Mouse (Mus musculus) adrenal gland, postnatal 36 days (tissue): ENCODE measurements around the gene Zfp212. TPM values are rescaled to one million over a fixed set of nuclear protein-coding genes. Genes with fewer than 3 reads are reported as not detected.

ENCODE experiments used
- DNase-seq, 2 experiments: peaks; one replicate each; pipeline ENCODE4 v3.0.0; 2021; ENCODE audit warnings: mixed read lengths in 1 of 2
- long read RNA-seq, 2 experiments: library from polyadenylated mRNA; stranded (forward); transcript quantifications; one replicate each; pipeline ENCODE4 v2.0.0; 2021; ENCODE audit warnings: borderline sequencing depth in 2 of 2
- total RNA-seq, 2 experiments: library from RNA; stranded (reverse); gene quantifications; 2 replicates each; pipeline ENCODE4 v1.2.3; 2021

The Zfp212 gene
- total RNA-seq = 10 to 100 TPM; 14.7 to 15.2 TPM
- long read RNA-seq, experiment 1, transcript Zfp212-201 (5 exons, 2,801 nt) = major isoform, 26 of 38 reads
- long read RNA-seq, experiment 1, partial matches to known transcripts = 6 of 38 reads
- long read RNA-seq, experiment 1, other reads (novel, unspliced or antisense) = 6 of 38 reads
- long read RNA-seq, experiment 2, partial matches to known transcripts = 0 of 7 reads
- long read RNA-seq, experiment 2, other reads (novel, unspliced or antisense) = 3 of 7 reads

DNA sequence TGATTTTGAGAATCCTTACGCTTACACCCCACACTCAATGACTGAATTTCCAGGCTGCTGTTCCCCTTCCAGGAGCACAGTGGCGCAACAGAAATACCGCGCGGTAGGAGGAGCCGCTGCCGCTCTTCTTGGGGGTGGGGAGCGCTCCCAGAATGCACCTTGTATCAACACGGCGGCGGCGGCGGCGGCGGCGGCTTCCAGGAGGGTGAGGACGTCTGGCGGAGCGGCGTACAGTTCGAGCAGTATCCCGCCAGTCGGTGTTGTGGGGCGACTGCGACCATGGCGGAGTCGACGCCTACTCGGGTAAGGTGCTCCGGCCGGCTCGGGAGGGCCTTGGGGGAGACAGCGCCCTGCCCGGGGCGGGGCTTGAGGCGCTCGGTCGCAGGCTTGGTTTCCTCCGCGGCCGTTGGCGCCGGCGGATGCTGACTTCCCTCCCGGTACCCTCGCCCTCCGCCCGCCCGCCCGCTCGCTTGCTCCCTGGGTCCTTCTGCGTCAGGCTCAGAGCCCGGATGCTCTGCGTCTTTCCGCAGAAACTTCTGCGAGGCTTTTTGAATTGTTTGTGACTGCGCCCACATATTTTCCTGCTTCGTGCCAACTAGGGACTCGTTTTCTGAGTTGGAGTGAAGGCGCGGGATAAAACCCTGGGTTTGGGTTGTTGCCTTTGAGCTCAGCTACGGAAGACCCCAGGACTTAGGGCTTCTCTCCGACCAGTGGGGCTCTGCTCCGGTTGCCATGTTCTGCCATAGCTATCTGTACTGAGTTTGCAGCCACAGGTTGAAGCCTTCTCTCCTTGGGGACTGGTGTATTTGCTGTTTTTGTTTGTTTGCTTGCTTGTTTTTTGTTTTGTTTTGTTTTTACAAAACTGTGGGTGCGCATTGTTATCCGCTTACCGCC lies at the start of gene Zfp212:
TSS of gene Zfp212 (plus strand) at position 30 of the 894 bp plus-strand sequence.
- peak; percentile 90 to 92 for DNase-seq

- DNase-seq = no peak
Observed at GRCm38 (mm10) chr6:47872266-47872665, 48.0 kb upstream of the Zfp212 start.

GRCm38 (mm10) chr6:47877058-47877457 lies 43.2 kb upstream of the Zfp212 start, which contains the start of gene Zfp282:
Gene Zfp282 (plus strand): TSS chr6:47877204.
- DNase-seq = no peak

- peak; percentile 94 for DNase-seq
Observed at GRCm38 (mm10) chr6:47877461-47878132, 42.7 kb upstream of the Zfp212 start.

- DNase-seq = no peak
Observed at GRCm38 (mm10) chr6:47878133-47878514, 42.2 kb upstream of the Zfp212 start.

DNA sequence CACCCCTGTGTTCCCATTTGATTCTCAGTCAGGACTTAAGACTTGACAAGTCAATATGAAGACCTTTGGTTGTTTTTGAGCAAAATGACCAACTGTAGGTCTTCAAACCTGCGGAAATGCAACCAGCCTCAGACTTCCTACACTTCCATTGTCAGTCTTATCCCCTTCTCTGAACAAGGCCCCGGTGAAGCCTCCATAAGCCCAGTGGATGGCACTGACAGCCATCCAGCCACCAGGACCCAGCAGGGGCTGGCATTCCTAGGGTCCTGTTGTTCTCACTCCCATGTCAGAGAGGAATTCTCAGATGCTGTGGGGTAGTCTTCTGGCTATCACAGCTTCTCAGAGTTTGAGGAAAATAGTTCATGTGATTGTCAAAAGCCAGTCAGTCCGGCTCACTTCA lies 41.7 kb upstream of the Zfp212 start:
- no peak for DNase-seq

DNA sequence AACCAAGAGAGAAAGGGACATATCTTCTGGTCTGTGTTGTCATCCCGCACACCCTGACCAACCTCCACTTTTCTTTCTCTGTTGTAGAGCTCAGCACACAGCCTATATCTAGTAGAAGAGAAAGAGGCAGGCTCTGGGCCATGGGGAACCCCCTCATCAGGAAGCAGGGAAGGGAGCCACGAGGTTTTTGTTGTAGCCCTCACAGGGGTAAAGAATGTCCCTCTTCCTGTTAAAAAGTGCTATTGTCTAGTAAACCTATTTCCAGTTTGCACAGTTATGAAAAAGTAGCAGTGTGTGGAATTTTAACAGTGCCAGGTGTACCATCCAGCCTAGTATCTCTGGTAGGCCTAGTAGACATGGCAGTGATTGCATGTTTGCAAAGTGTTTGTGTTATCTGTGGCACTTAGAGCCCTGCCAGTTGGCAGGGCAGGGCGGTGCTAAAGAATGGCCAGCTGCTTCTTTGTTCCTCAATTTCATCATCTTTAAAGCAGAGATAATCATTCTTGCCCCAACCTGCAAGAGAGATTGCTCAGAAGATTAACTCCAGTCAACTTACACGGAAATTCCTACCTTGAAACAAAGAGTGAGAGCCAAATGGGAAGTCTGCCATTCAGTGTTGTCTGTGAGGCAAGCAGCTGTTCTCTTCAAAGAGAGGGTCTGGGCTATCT lies 41.1 kb upstream of the Zfp212 start:
- no peak for DNase-seq

DNA sequence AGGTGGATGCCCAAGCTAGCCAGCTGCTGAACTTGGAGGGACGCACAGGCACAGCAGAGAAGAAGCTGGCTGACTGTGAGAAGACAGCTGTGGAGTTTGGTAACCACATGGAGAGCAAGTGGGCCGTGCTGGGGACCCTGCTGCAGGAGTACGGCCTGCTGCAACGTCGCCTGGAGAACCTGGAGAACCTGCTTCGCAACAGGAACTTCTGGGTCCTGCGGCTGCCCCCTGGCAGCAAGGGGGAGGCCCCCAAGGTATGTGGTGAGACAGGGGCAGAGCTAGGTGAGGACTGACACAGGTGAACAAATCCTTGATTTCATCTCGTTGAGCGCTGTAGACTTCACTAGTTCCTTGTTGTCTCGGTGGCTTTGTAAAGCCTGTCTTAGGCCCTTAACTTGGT lies 40.1 kb upstream of the Zfp212 start:
- no peak for DNase-seq

GRCm38 (mm10) chr6:47888812-47889383 lies 31.4 kb upstream of the Zfp212 start:
- DNase-seq = no peak

GRCm38 (mm10) chr6:47899416-47899815 lies 20.9 kb upstream of the Zfp212 start:
- DNase-seq = peak; percentile 60 to 67

DNA sequence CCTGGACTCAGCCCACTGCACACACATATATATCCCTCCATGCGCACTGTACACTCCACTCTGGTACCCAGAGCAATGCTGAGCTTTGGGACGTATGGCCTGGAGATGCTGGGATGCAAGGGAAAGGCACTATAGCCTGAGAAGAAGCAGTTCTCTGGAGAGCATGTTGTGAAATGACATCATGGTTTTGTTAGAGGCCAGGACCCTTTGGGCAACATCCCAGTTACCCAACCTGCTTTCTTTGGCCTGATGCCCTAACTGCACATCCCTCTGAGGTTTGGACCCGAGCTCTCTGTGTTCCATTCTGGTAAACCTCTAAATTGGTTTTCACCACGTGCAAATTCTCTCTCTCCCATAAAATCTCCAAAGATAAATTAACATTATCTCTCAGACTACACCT lies 16.7 kb upstream of the Zfp212 start:
- no peak for DNase-seq

GRCm38 (mm10) chr6:47904361-47904760 lies 15.9 kb upstream of the Zfp212 start:
- DNase-seq = no peak

DNA sequence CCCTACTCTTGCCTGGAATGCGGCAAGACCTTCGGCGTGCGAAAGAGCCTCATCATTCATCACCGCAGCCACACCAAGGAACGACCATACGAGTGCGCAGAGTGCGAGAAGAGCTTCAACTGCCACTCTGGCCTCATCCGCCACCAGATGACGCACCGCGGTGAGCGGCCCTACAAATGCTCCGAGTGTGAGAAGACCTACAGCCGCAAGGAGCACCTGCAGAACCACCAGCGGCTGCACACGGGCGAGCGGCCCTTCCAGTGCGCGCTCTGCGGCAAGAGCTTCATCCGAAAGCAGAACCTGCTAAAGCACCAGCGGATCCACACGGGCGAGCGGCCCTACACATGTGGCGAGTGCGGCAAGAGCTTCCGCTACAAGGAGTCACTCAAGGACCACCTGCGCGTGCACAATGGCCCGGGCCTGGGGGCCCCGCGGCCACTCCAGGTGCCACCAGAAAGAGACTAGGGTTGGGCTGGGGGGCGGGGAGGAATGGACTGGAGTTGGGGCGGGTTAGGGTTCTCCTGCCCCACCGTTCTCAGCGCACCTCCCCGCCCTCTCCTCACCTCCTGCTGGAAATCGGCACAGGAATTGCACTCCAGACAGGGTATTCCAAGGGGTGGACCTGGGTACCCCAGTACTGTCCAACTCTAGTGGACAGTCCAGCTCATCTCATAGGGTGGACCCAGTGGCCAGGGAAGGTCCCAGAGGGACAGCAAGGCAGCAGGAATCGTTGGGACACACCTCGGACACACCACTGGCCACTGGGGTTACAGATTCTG lies 15.2 kb upstream of the Zfp212 start:
- DNase-seq = no peak

DNA sequence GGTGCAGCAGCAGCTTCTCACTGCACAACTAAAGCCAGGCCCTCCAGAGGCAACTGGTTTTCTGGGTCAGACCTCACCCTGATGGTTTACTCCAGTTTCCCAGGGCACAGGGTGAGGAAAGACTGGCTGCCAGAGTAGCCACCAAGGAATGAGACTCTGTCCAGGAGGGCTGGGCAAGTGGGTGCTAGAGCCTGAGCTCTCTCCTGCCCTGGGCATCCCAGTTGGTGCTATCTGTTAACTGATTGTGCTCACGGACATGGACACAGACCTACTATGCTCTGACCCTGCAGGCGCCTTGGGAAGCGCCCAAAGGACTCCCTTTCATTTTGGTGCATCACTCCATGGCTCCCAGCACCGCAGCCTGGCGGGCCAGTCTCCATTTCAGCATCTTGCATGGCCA lies 13.9 kb upstream of the Zfp212 start:
- no peak for DNase-seq

- DNase-seq = no peak
Observed at GRCm38 (mm10) chr6:47909007-47909406, 11.3 kb upstream of the Zfp212 start.

GRCm38 (mm10) chr6:47911650-47912049 lies 8.6 kb upstream of the Zfp212 start:
- DNase-seq = no peak

GRCm38 (mm10) chr6:47912991-47913390 lies 7.3 kb upstream of the Zfp212 start:
- no peak for DNase-seq

DNA sequence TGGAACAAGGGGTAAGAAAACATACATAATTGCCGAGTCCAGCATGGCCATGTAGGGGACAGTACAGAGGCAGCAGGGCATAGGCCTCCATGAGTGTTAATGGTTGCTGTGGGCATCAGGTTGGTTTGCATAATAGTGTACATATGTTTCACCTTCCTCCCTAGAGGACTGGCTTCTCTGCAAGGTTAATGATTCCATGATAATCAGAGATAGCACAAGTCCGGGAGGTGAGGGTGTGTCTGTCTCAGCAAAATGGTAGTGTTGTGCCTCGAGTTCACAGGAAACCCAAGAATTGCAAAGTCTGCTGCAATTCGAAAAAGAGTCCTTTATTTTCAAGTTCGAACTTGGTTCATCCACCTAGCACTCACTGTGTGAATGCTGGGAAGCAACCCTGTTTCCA lies 3.2 kb upstream of the Zfp212 start:
- DNase-seq = no peak

DNA sequence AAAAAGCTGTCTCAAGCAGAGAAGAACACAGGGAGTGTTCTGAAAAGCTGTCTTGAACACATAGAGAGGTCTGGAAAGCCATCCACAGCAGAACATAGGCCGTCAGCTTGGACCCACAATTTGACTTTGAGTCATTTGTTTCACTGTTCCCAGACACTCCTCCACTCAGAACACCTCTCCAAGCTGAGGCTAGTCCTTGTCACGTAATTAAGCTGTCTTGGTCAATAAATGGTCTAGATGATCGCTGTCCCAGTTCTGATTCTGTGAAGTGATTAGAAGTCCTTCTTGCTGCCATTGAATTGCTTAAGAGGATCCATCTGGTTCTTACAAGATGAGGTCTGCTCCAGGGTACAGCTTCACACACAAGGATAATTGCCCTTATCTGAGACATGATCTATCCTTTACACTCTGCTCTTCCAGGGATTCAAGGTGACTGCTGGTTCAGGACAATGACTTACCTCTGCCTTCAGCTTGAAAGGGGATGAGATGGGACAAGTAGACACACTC lies 1.5 kb upstream of the Zfp212 start:
- DNase-seq = no peak

- no peak for DNase-seq
Observed at GRCm38 (mm10) chr6:47919646-47920446, 430 bp upstream of the Zfp212 start.
